Mouse (Mus musculus) CH12.LX (cell line): Measurements from ENCODE around the gene Evc2.

ENCODE experiments used
- CTCF ChIP-seq, 2 experiments: IDR thresholded peaks in 1 of 2; conservative IDR thresholded peaks in 1 of 2; 2 replicates each; pipeline ENCODE4 v1.5.1; 2011 to 2012; ENCODE audit warnings: low read depth in 2 of 2, low read length in 2 of 2, improper control_type of control experiment in 1 of 2, inconsistent platforms in 1 of 2, mild to moderate bottlenecking in 1 of 2, moderate library complexity in 1 of 2
- HCFC1 ChIP-seq: IDR thresholded peaks from 2 replicates; pipeline ENCODE4 v1.6.1; 2012; ENCODE audit warnings: low read depth, mild to moderate bottlenecking, inconsistent platforms, low read length, improper control_type of control experiment
- JUND ChIP-seq: conservative IDR thresholded peaks from 2 replicates; pipeline ENCODE4 v1.6.1; 2011; ENCODE audit warnings: low read depth, low read length, improper control_type of control experiment
- MAFK ChIP-seq: IDR thresholded peaks from 2 replicates; pipeline ENCODE4 v1.6.1; 2011; ENCODE audit warnings: low read length, improper control_type of control experiment; ENCODE audit not compliant: insufficient replicate concordance
- TCF12 ChIP-seq: IDR thresholded peaks from 2 replicates; pipeline ENCODE4 v1.6.1; 2014; ENCODE audit warnings: low read depth, mild to moderate bottlenecking, inconsistent platforms, low read length, improper control_type of control experiment

DNA sequence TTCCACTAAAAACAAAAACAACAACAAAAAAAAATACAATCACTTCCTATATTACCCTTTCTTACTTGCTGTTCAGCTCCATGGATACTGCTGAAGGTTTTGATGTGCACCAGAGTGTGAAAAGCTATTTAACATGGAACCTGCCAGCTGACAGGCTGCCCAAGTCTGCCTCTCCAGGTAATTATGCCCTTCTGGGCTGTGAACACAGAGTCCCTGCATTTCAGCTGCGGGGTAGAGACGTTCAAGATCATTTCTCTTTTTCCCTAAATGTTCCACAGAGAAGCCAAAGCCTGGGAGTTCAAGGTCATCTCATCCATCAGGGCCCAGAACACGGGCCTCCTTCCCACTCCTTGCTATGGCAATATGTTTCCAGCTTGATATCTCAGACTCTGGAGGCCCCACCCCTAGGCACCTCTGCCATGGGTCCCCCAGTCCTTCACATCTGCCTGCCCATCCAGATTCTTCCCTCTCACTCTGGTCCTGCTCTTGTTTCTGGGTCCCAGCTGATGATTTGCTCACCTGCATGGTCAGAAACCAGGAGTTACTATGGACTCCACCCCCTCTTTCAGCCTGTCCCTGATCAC, 133.8 kb downstream of the Evc2 start:
- TF ChIP-seq CTCF (conservative IDR thresholded peaks at IDR 0.05 in 1 of 2, IDR thresholded peaks at IDR 0.05 in 1 of 2; ENCODE audit: low read depth in 2 of 2, low read length in 2 of 2): no peak
- no peak for TF ChIP-seq MAFK
- no peak for TF ChIP-seq JUND
- no peak for TF ChIP-seq TCF12
- TF ChIP-seq HCFC1: no peak
